ENCODE assay signal across 31 mouse cellular contexts in genomic region chr19:11059967-11060366, GRCm38 (mm10). TPM values are rescaled to one million over a fixed set of nuclear protein-coding genes. Genes with fewer than 3 reads are reported as not detected.
"Had no signal": no experiment of that assay in that cellular context is flagged by ENCODE, and none has a peak within 500 bp of the region (broad histone marks: within the 10 kb centered on the region; RNA-seq: fewer than 3 reads in every experiment).

No protein-coding gene starts in this region.

- H3K27me3 ChIP-seq: kidney, embryonic 15.5 days; limb, embryonic 12.5 days; limb, embryonic 15.5 days; midbrain, embryonic 12.5 days; neural tube, embryonic 12.5 days; neural tube, embryonic 15.5 days had no signal

- DNase-seq: kidney, adult 8-10 months; kidney, postnatal 10 days; kidney, postnatal 36 days; layer of hippocampus, postnatal 36 days; left cerebral cortex, postnatal 4 days; liver, postnatal 0 days; lung, embryonic 14.5 days; lung, postnatal 4 days; right cerebral cortex, adult 18-20 months; right cerebral cortex, postnatal 14 days; right cerebral cortex, postnatal 4 days; thymus, adult 2 months; thymus, postnatal 14 days; thymus, postnatal 4 days had no signal

- H3K27ac ChIP-seq: kidney, embryonic 15.5 days; limb, embryonic 12.5 days; limb, embryonic 15.5 days; liver, embryonic 14.5 days; midbrain, embryonic 12.5 days; neural tube, embryonic 12.5 days; neural tube, embryonic 15.5 days; stomach, postnatal 0 days had no signal

- H3K9me3 ChIP-seq: kidney, embryonic 15.5 days; limb, embryonic 12.5 days; limb, embryonic 15.5 days; midbrain, embryonic 12.5 days; neural tube, embryonic 12.5 days; neural tube, embryonic 15.5 days had no signal

- H3K9ac ChIP-seq: kidney, embryonic 15.5 days; limb, embryonic 12.5 days; limb, embryonic 15.5 days; liver, embryonic 14.5 days; liver, postnatal 0 days; lung, embryonic 14.5 days; midbrain, embryonic 12.5 days; neural tube, embryonic 12.5 days; neural tube, embryonic 15.5 days had no signal

- H3K4me1 ChIP-seq: kidney, embryonic 15.5 days; limb, embryonic 12.5 days; limb, embryonic 15.5 days; midbrain, embryonic 12.5 days; neural tube, embryonic 12.5 days; neural tube, embryonic 15.5 days had no signal

- H3K4me3 ChIP-seq: kidney, embryonic 15.5 days; limb, embryonic 12.5 days; limb, embryonic 15.5 days; midbrain, embryonic 12.5 days; neural tube, embryonic 12.5 days; neural tube, embryonic 15.5 days had no signal

- ATAC-seq: liver, postnatal 0 days; lung, postnatal 0 days; midbrain, embryonic 16.5 days had no signal

- H3K36me3 ChIP-seq: kidney, embryonic 15.5 days; limb, embryonic 12.5 days; limb, embryonic 15.5 days; midbrain, embryonic 12.5 days; neural tube, embryonic 12.5 days; neural tube, embryonic 15.5 days had no signal

- H3K4me2 ChIP-seq: kidney, embryonic 15.5 days; limb, embryonic 12.5 days; limb, embryonic 15.5 days; liver, embryonic 11.5 days; lung, embryonic 14.5 days; midbrain, embryonic 12.5 days; neural tube, embryonic 12.5 days; neural tube, embryonic 15.5 days had no signal

RNA-seq across cellular contexts. Expression of gene Ms4a8a, which starts 20.9 kb away (rescaled TPM):
- total RNA-seq: layer of hippocampus, adult 8-10 months; layer of hippocampus, postnatal 10 days; layer of hippocampus, postnatal 36 days; left cerebral cortex, postnatal 14 days; left cerebral cortex, postnatal 4 days; megakaryocyte-erythroid progenitor cell, adult 5-6 weeks had no signal
- polyA plus RNA-seq: kidney, embryonic 15.5 days; limb, embryonic 12.5 days; limb, embryonic 15.5 days; liver, embryonic 11.5 days; lung, embryonic 14.5 days; midbrain, embryonic 12.5 days; midbrain, embryonic 16.5 days; neural tube, embryonic 12.5 days; neural tube, embryonic 15.5 days had no signal

RNA-seq across cellular contexts. Expression of gene Ms4a18, which starts 42.1 kb away (rescaled TPM):
- total RNA-seq: layer of hippocampus, adult 8-10 months; layer of hippocampus, postnatal 10 days; layer of hippocampus, postnatal 36 days; left cerebral cortex, adult 8-10 months; left cerebral cortex, postnatal 14 days; left cerebral cortex, postnatal 4 days; megakaryocyte-erythroid progenitor cell, adult 5-6 weeks had no signal
- polyA plus RNA-seq: kidney, embryonic 15.5 days; limb, embryonic 12.5 days; limb, embryonic 15.5 days; liver, embryonic 11.5 days; liver, embryonic 14.5 days; liver, postnatal 0 days; lung, embryonic 14.5 days; lung, postnatal 0 days; midbrain, embryonic 12.5 days; midbrain, embryonic 16.5 days; neural tube, embryonic 12.5 days; neural tube, embryonic 15.5 days; stomach, embryonic 14.5 days; stomach, postnatal 0 days had no signal
